Mouse (Mus musculus) cerebellum, adult 8-10 months (tissue): ENCODE results near the gene Olfr482.

ENCODE experiments used
- DNase-seq: peaks from one replicate; pipeline ENCODE4 v3.0.0; 2022

The Olfr482 gene

GRCm38 (mm10) chr7:108097486-108097885 lies at the start of gene Olfr482:
TSS of gene Olfr482 (minus strand) at chr7:108097586.
- DNase-seq = no peak

- no peak for DNase-seq
Observed at GRCm38 (mm10) chr7:108127349-108127748, 30.0 kb upstream of the Olfr482 start, which contains the start of gene Olfr484. TSS of gene Olfr484 (minus strand) at chr7:108127449.

- no peak for DNase-seq
Observed at GRCm38 (mm10) chr7:108121416-108121815, 24.0 kb upstream of the Olfr482 start.

GRCm38 (mm10) chr7:108120681-108121080 lies 23.3 kb upstream of the Olfr482 start:
- no peak for DNase-seq

GRCm38 (mm10) chr7:108100549-108100948 lies 3.2 kb upstream of the Olfr482 start, which contains the start of gene Olfr483:
TSS of gene Olfr483 (plus strand) at chr7:108100849.
- DNase-seq = no peak

GRCm38 (mm10) chr7:108079555-108079954 lies 17.8 kb downstream of the Olfr482 start, which contains the start of gene Olfr481:
TSS of gene Olfr481 (plus strand) at chr7:108079855.
- no peak for DNase-seq

- no peak for DNase-seq
Observed at GRCm38 (mm10) chr7:108067246-108067645, 30.1 kb downstream of the Olfr482 start, which contains the start of gene Olfr480. TSS of gene Olfr480 (minus strand) at chr7:108067346.

- DNase-seq = no peak
Observed at GRCm38 (mm10) chr7:108050393-108050792, 47.0 kb downstream of the Olfr482 start, which contains the start of gene Olfr479. TSS of gene Olfr479 (plus strand) at chr7:108050693.
